Mouse (Mus musculus): ENCODE measurements at regions not wholly inside any gene's neighbourhood (a gene's known extent, or its start where the extent isn't known, plus 50 kb on each side); places are given as distances from the start of the nearest gene placed in this dataset.

- no peak overlapping the region for H3K4me3 ChIP-seq (ENCODE audit: low read depth, low read length)
- ATAC-seq (ENCODE audit: low read depth), result no peak
- no peaks in the 10 kb centered on the region for H3K36me3 ChIP-seq (ENCODE audit: control insufficient read depth, insufficient read depth)
- no peaks in the 10 kb centered on the region for H3K4me1 ChIP-seq (ENCODE audit: control insufficient read depth, low read depth, low read length)
- no peak overlapping the region for H3K27ac ChIP-seq (ENCODE audit: low read length)
- H3K27me3 ChIP-seq (ENCODE audit: control insufficient read depth, insufficient read depth, low read depth, low read length), result no peaks in the 10 kb centered on the region
- no peak overlapping the region for H3K4me2 ChIP-seq (ENCODE audit: low read depth, low read length)
- 81% methylated on average over 9 of the region's 9 CpGs for WGBS (ENCODE audit: insufficient replicate concordance)
- H3K9me3 ChIP-seq (replicated peaks; ENCODE audit: control insufficient read depth, low read length), result no peaks in the 10 kb centered on the region
- no peak overlapping the region for H3K9ac ChIP-seq (ENCODE audit: low read depth, low read length)
These were observed 264.3 kb upstream of the Gadl1 start for GRCm38 (mm10) chr9:115644953-115645352.

GRCm38 (mm10) chr9:115646226-115646625, 263.0 kb upstream of the Gadl1 start:
- no peaks in the 10 kb centered on the region for H3K27me3 ChIP-seq (ENCODE audit: control insufficient read depth, insufficient read depth, low read depth, low read length)
- no peak overlapping the region for H3K4me2 ChIP-seq (ENCODE audit: low read depth, low read length)
- ATAC-seq (ENCODE audit: low read depth), result no peak
- H3K9ac ChIP-seq (ENCODE audit: low read depth, low read length), result no peak overlapping the region
- H3K4me1 ChIP-seq (ENCODE audit: control insufficient read depth, low read depth, low read length), result no peaks in the 10 kb centered on the region
- WGBS (ENCODE audit: insufficient replicate concordance), result 63% methylated on average over 7 of the region's 7 CpGs
- no peak overlapping the region for H3K27ac ChIP-seq (ENCODE audit: low read length)
- no peak overlapping the region for H3K4me3 ChIP-seq (ENCODE audit: low read depth, low read length)
- H3K9me3 ChIP-seq (replicated peaks; ENCODE audit: control insufficient read depth, low read length), result no peaks in the 10 kb centered on the region
- no peaks in the 10 kb centered on the region for H3K36me3 ChIP-seq (ENCODE audit: control insufficient read depth, insufficient read depth)

- Histone ChIP-seq H3K9me3 (replicated peaks; ENCODE audit: control insufficient read depth, low read length) (no peaks in the 10 kb centered on the region), H3K9ac (ENCODE audit: low read depth, low read length) (no peak overlapping the region), H3K27me3 (ENCODE audit: control insufficient read depth, insufficient read depth, low read depth, low read length) (no peaks in the 10 kb centered on the region), H3K36me3 (ENCODE audit: control insufficient read depth, insufficient read depth) (no peaks in the 10 kb centered on the region), H3K4me1 (ENCODE audit: control insufficient read depth, low read depth, low read length) (no peaks in the 10 kb centered on the region), H3K27ac (ENCODE audit: low read length) (no peak overlapping the region), H3K4me2 (ENCODE audit: low read depth, low read length) (no peak overlapping the region), H3K4me3 (ENCODE audit: low read depth, low read length) (no peak overlapping the region)
- no peak for ATAC-seq (ENCODE audit: low read depth)
- 75% methylated on average over 2 of the region's 2 CpGs for WGBS (ENCODE audit: insufficient replicate concordance)
These were observed 257.5 kb upstream of the Gadl1 start for GRCm38 (mm10) chr9:115651708-115652107.

DNA sequence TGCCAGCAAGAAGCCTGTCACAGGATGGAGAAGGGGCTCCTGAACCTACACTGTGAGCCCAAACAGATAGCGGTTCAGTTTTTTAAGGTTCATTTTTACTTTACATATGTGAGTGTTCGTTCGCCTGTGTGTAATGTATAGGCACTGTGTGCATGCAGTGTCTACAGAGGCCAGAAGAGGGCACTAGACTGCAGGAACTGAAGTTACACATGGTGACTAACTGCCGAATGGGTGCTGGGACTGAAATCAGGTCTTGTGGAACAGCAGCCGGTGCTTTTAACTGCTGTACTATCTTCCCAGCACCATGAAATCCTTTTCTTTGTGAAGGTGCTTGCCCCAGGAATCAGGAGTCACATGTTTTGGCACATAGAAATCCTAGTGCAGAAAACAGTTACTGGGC, 256.1 kb upstream of the Gadl1 start:
- Histone ChIP-seq H3K4me3 (ENCODE audit: low read depth, low read length) (no peak overlapping the region), H3K9me3 (replicated peaks; ENCODE audit: control insufficient read depth, low read length) (no peaks in the 10 kb centered on the region), H3K27me3 (ENCODE audit: control insufficient read depth, insufficient read depth, low read depth, low read length) (no peaks in the 10 kb centered on the region), H3K36me3 (ENCODE audit: control insufficient read depth, insufficient read depth) (no peaks in the 10 kb centered on the region), H3K27ac (ENCODE audit: low read length) (no peak overlapping the region), H3K4me1 (ENCODE audit: control insufficient read depth, low read depth, low read length) (no peaks in the 10 kb centered on the region), H3K4me2 (ENCODE audit: low read depth, low read length) (no peak overlapping the region), H3K9ac (ENCODE audit: low read depth, low read length) (no peak overlapping the region)
- no peak for ATAC-seq (ENCODE audit: low read depth)
- 76% methylated on average over 5 of the region's 5 CpGs for WGBS (ENCODE audit: insufficient replicate concordance)

- no peak overlapping the region for H3K4me3 ChIP-seq (ENCODE audit: low read depth, low read length)
- no peak overlapping the region for H3K4me2 ChIP-seq (ENCODE audit: low read depth, low read length)
- WGBS (ENCODE audit: insufficient replicate concordance), result 31% methylated on average over 6 of the region's 6 CpGs
- no peak for ATAC-seq (ENCODE audit: low read depth)
- H3K27me3 ChIP-seq (ENCODE audit: control insufficient read depth, insufficient read depth, low read depth, low read length), result no peaks in the 10 kb centered on the region
- no peak overlapping the region for H3K9ac ChIP-seq (ENCODE audit: low read depth, low read length)
- H3K4me1 ChIP-seq (ENCODE audit: control insufficient read depth, low read depth, low read length), result no peaks in the 10 kb centered on the region
- no peaks in the 10 kb centered on the region for H3K9me3 ChIP-seq (replicated peaks; ENCODE audit: control insufficient read depth, low read length)
- no peaks in the 10 kb centered on the region for H3K36me3 ChIP-seq (ENCODE audit: control insufficient read depth, insufficient read depth)
- no peak overlapping the region for H3K27ac ChIP-seq (ENCODE audit: low read length)
These were observed 254.3 kb upstream of the Gadl1 start for GRCm38 (mm10) chr9:115654933-115655332.

DNA sequence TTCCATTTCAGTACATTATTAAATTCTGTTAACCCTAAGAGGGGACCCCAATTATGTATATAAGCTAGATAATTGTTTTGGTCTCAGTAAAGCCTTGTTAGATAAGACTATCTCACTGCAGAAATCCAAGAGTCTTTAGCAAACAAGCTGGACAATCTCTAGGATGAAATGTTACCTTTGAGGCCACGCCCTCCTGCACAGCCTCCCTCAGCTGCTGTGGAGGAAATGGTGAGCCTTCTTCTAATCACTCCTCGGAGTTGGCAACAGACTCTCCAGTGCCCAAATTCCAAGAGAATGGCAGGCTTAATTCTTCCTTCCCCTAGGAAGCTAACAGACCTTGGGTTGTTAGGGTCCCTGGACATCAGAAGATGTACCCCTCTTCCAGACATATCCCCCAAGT, 252.7 kb upstream of the Gadl1 start:
- ATAC-seq (ENCODE audit: low read depth), result no peak
- no peak overlapping the region for H3K9ac ChIP-seq (ENCODE audit: low read depth, low read length)
- no peaks in the 10 kb centered on the region for H3K27me3 ChIP-seq (ENCODE audit: control insufficient read depth, insufficient read depth, low read depth, low read length)
- no peaks in the 10 kb centered on the region for H3K4me1 ChIP-seq (ENCODE audit: control insufficient read depth, low read depth, low read length)
- H3K9me3 ChIP-seq (replicated peaks; ENCODE audit: control insufficient read depth, low read length), result no peaks in the 10 kb centered on the region
- WGBS (ENCODE audit: insufficient replicate concordance), result 23% methylated on average over 2 of the region's 2 CpGs
- no peaks in the 10 kb centered on the region for H3K36me3 ChIP-seq (ENCODE audit: control insufficient read depth, insufficient read depth)
- H3K4me3 ChIP-seq (ENCODE audit: low read depth, low read length), result no peak overlapping the region
- H3K27ac ChIP-seq (ENCODE audit: low read length), result no peak overlapping the region
- no peak overlapping the region for H3K4me2 ChIP-seq (ENCODE audit: low read depth, low read length)

DNA sequence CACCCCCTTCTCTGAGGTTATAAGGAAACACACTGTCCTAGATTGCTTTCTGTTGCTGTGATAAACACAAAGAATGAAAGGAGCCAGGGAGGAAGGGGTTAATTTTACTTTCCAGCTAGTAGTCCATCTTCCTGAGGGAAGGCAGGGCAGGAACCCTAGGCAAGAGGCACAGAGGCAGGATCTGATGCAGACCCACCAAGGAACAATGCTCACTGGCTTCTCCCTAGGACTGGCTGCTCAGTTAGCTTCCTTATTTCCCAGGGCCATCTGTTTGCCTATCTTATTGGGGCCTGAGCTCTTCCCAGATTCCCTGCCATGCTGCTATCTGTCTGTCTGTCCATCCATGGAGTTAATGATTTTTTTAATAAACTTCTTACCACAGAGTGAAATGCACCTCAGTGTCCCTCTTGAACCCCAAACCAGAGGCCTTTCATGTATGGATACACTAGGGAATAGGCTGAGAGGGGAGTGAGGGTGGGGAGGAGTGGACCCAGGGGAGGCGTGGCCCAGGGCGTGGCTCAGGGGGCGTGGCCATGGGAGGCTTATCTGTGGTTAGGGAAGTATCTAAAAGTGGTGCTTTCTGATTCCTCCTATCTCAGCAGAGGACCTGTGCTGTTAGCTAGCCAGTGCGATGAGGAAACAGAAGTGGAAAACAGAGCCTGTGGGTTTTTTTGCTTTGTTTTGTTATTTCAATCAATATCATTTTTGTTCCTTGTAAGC, 252.1 kb upstream of the Gadl1 start:
- no peak overlapping the region for H3K4me2 ChIP-seq (ENCODE audit: low read depth, low read length)
- H3K36me3 ChIP-seq (ENCODE audit: control insufficient read depth, insufficient read depth), result no peaks in the 10 kb centered on the region
- H3K9ac ChIP-seq (ENCODE audit: low read depth, low read length), result no peak overlapping the region
- no peak overlapping the region for H3K4me3 ChIP-seq (ENCODE audit: low read depth, low read length)
- H3K27me3 ChIP-seq (ENCODE audit: control insufficient read depth, insufficient read depth, low read depth, low read length), result no peaks in the 10 kb centered on the region
- no peaks in the 10 kb centered on the region for H3K4me1 ChIP-seq (ENCODE audit: control insufficient read depth, low read depth, low read length)
- H3K27ac ChIP-seq (ENCODE audit: low read length), result no peak overlapping the region
- no peaks in the 10 kb centered on the region for H3K9me3 ChIP-seq (replicated peaks; ENCODE audit: control insufficient read depth, low read length)
- 0 out of 2 replicates have a peak, but pooled peaks have one; percentile 24 for ATAC-seq (ENCODE audit: low read depth)
- 6% methylated on average over 4 of the region's 4 CpGs for WGBS (ENCODE audit: insufficient replicate concordance)

- Histone ChIP-seq H3K4me2 (ENCODE audit: low read depth, low read length) (no peak overlapping the region), H3K27ac (ENCODE audit: low read length) (no peak overlapping the region), H3K4me3 (ENCODE audit: low read depth, low read length) (no peak overlapping the region), H3K9ac (ENCODE audit: low read depth, low read length) (no peak overlapping the region), H3K9me3 (replicated peaks; ENCODE audit: control insufficient read depth, low read length) (no peaks in the 10 kb centered on the region), H3K4me1 (ENCODE audit: control insufficient read depth, low read depth, low read length) (no peaks in the 10 kb centered on the region), H3K27me3 (ENCODE audit: control insufficient read depth, insufficient read depth, low read depth, low read length) (no peaks in the 10 kb centered on the region), H3K36me3 (ENCODE audit: control insufficient read depth, insufficient read depth) (no peaks in the 10 kb centered on the region)
- 72% methylated on average over 5 of the region's 5 CpGs for WGBS (ENCODE audit: insufficient replicate concordance)
- no peak for ATAC-seq (ENCODE audit: low read depth)
These were observed 250.8 kb upstream of the Gadl1 start for GRCm38 (mm10) chr9:115658477-115658876.

GRCm38 (mm10) chr9:115660371-115660770, 248.9 kb upstream of the Gadl1 start:
- WGBS (ENCODE audit: insufficient replicate concordance), result 64% methylated on average over 1 of the region's 1 CpGs
- Histone ChIP-seq H3K4me2 (ENCODE audit: low read depth, low read length) (no peak overlapping the region), H3K4me1 (ENCODE audit: control insufficient read depth, low read depth, low read length) (no peaks in the 10 kb centered on the region), H3K9me3 (replicated peaks; ENCODE audit: control insufficient read depth, low read length) (no peaks in the 10 kb centered on the region), H3K27me3 (ENCODE audit: control insufficient read depth, insufficient read depth, low read depth, low read length) (no peaks in the 10 kb centered on the region), H3K4me3 (ENCODE audit: low read depth, low read length) (no peak overlapping the region), H3K36me3 (ENCODE audit: control insufficient read depth, insufficient read depth) (no peaks in the 10 kb centered on the region), H3K27ac (ENCODE audit: low read length) (no peak overlapping the region), H3K9ac (ENCODE audit: low read depth, low read length) (no peak overlapping the region)
- ATAC-seq (ENCODE audit: low read depth), result no peak

All from liver, embryonic 16.5 days (tissue).